Mouse (Mus musculus) embryonic fibroblast, embryonic 13.5 days (primary cell): Measurements from ENCODE around the gene Grin2a.

Experiments
- CTCF ChIP-seq: IDR thresholded peaks from 2 replicates; pipeline ENCODE4 v1.5.1; 2011; ENCODE audit warnings: mild to moderate bottlenecking, control low read depth, low read length, moderate library complexity, borderline replicate concordance; ENCODE audit not compliant: insufficient read depth
- POLR2A ChIP-seq: IDR thresholded peaks from 2 replicates; pipeline ENCODE4 v1.6.1; 2011; ENCODE audit warnings: low read depth, mild to moderate bottlenecking, control low read depth, low read length, moderate library complexity

GRCm38 (mm10) chr16:9882420-9882819 is 112.9 kb downstream of the Grin2a start:
- TF ChIP-seq CTCF = no peak
- TF ChIP-seq POLR2A = no peak
